Mouse (Mus musculus): ENCODE data around the gene Mfap3l. TPM values are rescaled to one million over a fixed set of nuclear protein-coding genes. Genes with fewer than 3 reads are reported as not detected.

Mfap3l gene
- polyA plus RNA-seq, 1 experiment from 2014 or later, result 0.74 TPM

DNA sequence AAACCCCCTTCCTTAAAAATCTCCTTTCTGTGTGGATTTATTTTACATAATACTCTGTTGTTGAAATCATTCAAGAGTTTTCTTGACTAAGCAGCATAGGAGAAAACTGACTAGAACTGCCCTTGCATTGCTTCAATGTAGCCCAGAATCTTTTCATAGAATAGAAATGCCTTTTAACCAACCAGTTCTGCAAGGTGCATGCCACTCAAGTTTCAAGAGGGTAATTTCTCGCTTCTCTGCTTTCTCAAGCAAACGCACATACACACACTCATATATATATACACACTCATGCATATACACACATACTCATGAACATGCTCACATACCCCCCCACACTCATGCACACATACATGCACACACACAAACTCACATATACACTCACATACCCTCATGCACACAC lies 28.6 kb downstream of the Mfap3l start:
- H3K4me3 ChIP-seq (ENCODE audit: low read depth, low read length), result no peak overlapping the region
- ATAC-seq (no peak), DNase-seq (ENCODE audit: low spot score) (no peak)
- H3K36me3 ChIP-seq (ENCODE audit: control insufficient read depth, insufficient read depth, low read length), result no peaks in the 10 kb centered on the region
- H3K9me3 ChIP-seq (replicated peaks; ENCODE audit: control insufficient read depth, low read length), result no peaks in the 10 kb centered on the region
- H3K9ac ChIP-seq (ENCODE audit: low read length), result no peak overlapping the region
- WGBS, result 87% methylated on average over 2 of the region's 2 CpGs
- H3K4me1 ChIP-seq (ENCODE audit: control insufficient read depth, insufficient read depth, low read length), result peaks cover 11% of the 10 kb centered on the region
- H3K27me3 ChIP-seq (replicated peaks; ENCODE audit: control insufficient read depth, insufficient read depth, low read length), result no peaks in the 10 kb centered on the region
- H3K4me2 ChIP-seq (ENCODE audit: low read length), result no peak overlapping the region
- no peak overlapping the region for H3K27ac ChIP-seq (ENCODE audit: low read depth, low read length)

DNA sequence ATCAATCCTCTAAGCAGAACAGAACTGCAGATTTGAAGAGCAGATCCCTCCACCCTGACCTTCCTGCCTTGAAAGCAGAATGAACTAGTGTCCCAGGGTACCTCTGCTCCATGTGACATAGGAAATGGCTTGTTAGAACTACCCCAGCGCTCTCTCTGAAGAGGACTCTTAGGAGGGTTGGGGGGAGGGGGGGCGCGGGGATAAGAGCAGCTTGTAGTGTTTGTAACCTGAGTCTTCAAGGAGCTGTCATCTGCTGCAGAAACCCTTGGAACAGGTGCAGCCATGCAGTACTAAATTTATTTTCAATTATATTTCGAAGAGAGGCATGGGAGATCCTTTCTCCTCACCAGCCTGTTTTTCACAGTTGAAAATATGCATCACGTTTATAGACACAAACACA lies 30.9 kb downstream of the Mfap3l start:
- Histone ChIP-seq H3K4me1 (ENCODE audit: control insufficient read depth, insufficient read depth, low read length) (no peaks in the 10 kb centered on the region; the same call in 1 of the 2 replicates), H3K27ac (ENCODE audit: low read depth, low read length) (no peak overlapping the region), H3K4me3 (ENCODE audit: low read depth, low read length) (no peak overlapping the region), H3K27me3 (replicated peaks; ENCODE audit: control insufficient read depth, insufficient read depth, low read length) (no peaks in the 10 kb centered on the region), H3K4me2 (ENCODE audit: low read length) (no peak overlapping the region), H3K36me3 (ENCODE audit: control insufficient read depth, insufficient read depth, low read length) (no peaks in the 10 kb centered on the region), H3K9ac (ENCODE audit: low read length) (no peak overlapping the region), H3K9me3 (replicated peaks; ENCODE audit: control insufficient read depth, low read length) (no peaks in the 10 kb centered on the region)
- ATAC-seq (0 out of 2 replicates have a peak, but pooled peaks have one; percentile 37), DNase-seq (ENCODE audit: low spot score) (no peak)
- WGBS, result 47% methylated on average over 5 of the region's 5 CpGs

DNA sequence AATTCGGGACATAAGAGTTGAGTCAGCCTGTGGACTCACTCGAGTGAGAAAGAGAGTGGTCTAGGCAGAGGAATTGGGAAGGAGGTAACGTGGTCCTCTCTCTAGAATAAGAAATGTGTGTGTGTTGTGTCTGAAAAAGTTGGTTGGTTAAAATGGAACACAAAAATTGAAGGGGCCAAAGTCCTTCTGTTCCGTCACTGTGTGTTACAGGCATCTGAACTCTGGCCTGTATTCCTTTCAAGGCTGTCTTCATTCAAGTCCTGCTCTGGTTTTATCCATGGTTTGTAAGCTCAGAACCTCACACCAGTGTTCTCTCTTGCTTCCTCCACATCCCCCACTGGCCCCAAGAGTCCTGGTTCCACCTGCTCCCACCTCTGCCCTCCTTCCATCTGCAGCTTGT lies 33.2 kb downstream of the Mfap3l start:
- Histone ChIP-seq H3K4me1 (ENCODE audit: control insufficient read depth, insufficient read depth, low read length) (no peaks in the 10 kb centered on the region; the same call in 1 of the 2 replicates), H3K9me3 (replicated peaks; ENCODE audit: control insufficient read depth, low read length) (no peaks in the 10 kb centered on the region), H3K4me2 (ENCODE audit: low read length) (no peak overlapping the region), H3K9ac (ENCODE audit: low read length) (no peak overlapping the region), H3K27ac (ENCODE audit: low read depth, low read length) (no peak overlapping the region), H3K27me3 (replicated peaks; ENCODE audit: control insufficient read depth, insufficient read depth, low read length) (no peaks in the 10 kb centered on the region), H3K36me3 (ENCODE audit: control insufficient read depth, insufficient read depth, low read length) (no peaks in the 10 kb centered on the region), H3K4me3 (ENCODE audit: low read depth, low read length) (no peak overlapping the region)
- ATAC-seq (no peak), DNase-seq (ENCODE audit: low spot score) (no peak)
- WGBS, result 81% methylated on average over 4 of the region's 4 CpGs

- ATAC-seq (peak; percentile 50; the same call in 1 of the 2 replicates), DNase-seq (ENCODE audit: low spot score) (peak; percentile 28)
- WGBS, result 58% methylated on average over 3 of the region's 3 CpGs
- H3K4me3 ChIP-seq (ENCODE audit: low read depth, low read length), result no peak overlapping the region
- H3K9ac ChIP-seq (ENCODE audit: low read length), result no peak overlapping the region
- no peaks in the 10 kb centered on the region; the same call in 1 of the 2 replicates for H3K4me1 ChIP-seq (ENCODE audit: control insufficient read depth, insufficient read depth, low read length)
- H3K36me3 ChIP-seq (ENCODE audit: control insufficient read depth, insufficient read depth, low read length), result no peaks in the 10 kb centered on the region
- no peaks in the 10 kb centered on the region for H3K9me3 ChIP-seq (replicated peaks; ENCODE audit: control insufficient read depth, low read length)
- no peak overlapping the region; the same call in 1 of the 2 replicates for H3K27ac ChIP-seq (ENCODE audit: low read depth, low read length)
- no peaks in the 10 kb centered on the region for H3K27me3 ChIP-seq (replicated peaks; ENCODE audit: control insufficient read depth, insufficient read depth, low read length)
- no peak overlapping the region for H3K4me2 ChIP-seq (ENCODE audit: low read length)
These were observed 34.2 kb downstream of the Mfap3l start for GRCm38 (mm10) chr8:60666852-60667251.

- Histone ChIP-seq H3K9ac (ENCODE audit: low read length) (no peak overlapping the region), H3K4me2 (ENCODE audit: low read length) (no peak overlapping the region), H3K27ac (ENCODE audit: low read depth, low read length) (no peak overlapping the region), H3K27me3 (replicated peaks; ENCODE audit: control insufficient read depth, insufficient read depth, low read length) (no peaks in the 10 kb centered on the region), H3K4me1 (ENCODE audit: control insufficient read depth, insufficient read depth, low read length) (no peaks in the 10 kb centered on the region), H3K36me3 (ENCODE audit: control insufficient read depth, insufficient read depth, low read length) (no peaks in the 10 kb centered on the region), H3K9me3 (replicated peaks; ENCODE audit: control insufficient read depth, low read length) (no peaks in the 10 kb centered on the region), H3K4me3 (ENCODE audit: low read depth, low read length) (no peak overlapping the region)
- no peak for DNase-seq (ENCODE audit: low spot score)
- WGBS, result 89% methylated on average over 6 of the region's 6 CpGs
- ATAC-seq, result no peak
These were observed 46.0 kb downstream of the Mfap3l start for GRCm38 (mm10) chr8:60678590-60678989.

DNA sequence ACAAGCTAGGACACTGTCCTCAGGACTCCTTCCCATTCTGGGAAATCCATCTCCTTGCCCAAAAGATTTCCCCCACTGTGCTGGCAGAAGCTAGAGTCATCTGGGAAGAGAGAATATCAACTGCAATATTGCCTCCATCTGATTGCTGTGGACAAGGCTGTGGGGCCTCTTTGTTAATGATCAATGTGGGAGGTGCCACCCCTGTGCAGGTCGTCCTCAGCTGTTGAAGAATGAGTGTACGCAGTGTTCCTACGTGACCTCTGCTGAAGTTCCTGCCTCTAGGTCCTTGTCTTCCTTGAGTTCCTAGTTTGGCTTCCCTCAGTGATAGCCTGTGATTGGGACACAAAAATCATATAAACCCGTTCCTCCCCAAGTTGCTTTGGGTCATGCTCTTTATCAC lies 49.2 kb downstream of the Mfap3l start:
- no peak overlapping the region for H3K27ac ChIP-seq (ENCODE audit: low read depth, low read length)
- DNase-seq (ENCODE audit: low spot score) (no peak), ATAC-seq (no peak)
- no peaks in the 10 kb centered on the region for H3K36me3 ChIP-seq (ENCODE audit: control insufficient read depth, insufficient read depth, low read length)
- no peak overlapping the region for H3K9ac ChIP-seq (ENCODE audit: low read length)
- H3K27me3 ChIP-seq (replicated peaks; ENCODE audit: control insufficient read depth, insufficient read depth, low read length), result no peaks in the 10 kb centered on the region
- H3K4me1 ChIP-seq (ENCODE audit: control insufficient read depth, insufficient read depth, low read length), result no peaks in the 10 kb centered on the region
- no peak overlapping the region for H3K4me3 ChIP-seq (ENCODE audit: low read depth, low read length)
- 83% methylated on average over 4 of the region's 4 CpGs for WGBS
- no peak overlapping the region for H3K4me2 ChIP-seq (ENCODE audit: low read length)
- no peaks in the 10 kb centered on the region for H3K9me3 ChIP-seq (replicated peaks; ENCODE audit: control insufficient read depth, low read length)

GRCm38 (mm10) chr8:60682340-60682739 lies 49.7 kb downstream of the Mfap3l start:
- DNase-seq (ENCODE audit: low spot score) (no peak), ATAC-seq (no peak)
- Histone ChIP-seq H3K4me2 (ENCODE audit: low read length) (no peak overlapping the region), H3K4me3 (ENCODE audit: low read depth, low read length) (no peak overlapping the region), H3K27me3 (replicated peaks; ENCODE audit: control insufficient read depth, insufficient read depth, low read length) (no peaks in the 10 kb centered on the region), H3K9me3 (replicated peaks; ENCODE audit: control insufficient read depth, low read length) (no peaks in the 10 kb centered on the region), H3K27ac (ENCODE audit: low read depth, low read length) (no peak overlapping the region), H3K36me3 (ENCODE audit: control insufficient read depth, insufficient read depth, low read length) (no peaks in the 10 kb centered on the region), H3K4me1 (ENCODE audit: control insufficient read depth, insufficient read depth, low read length) (no peaks in the 10 kb centered on the region), H3K9ac (ENCODE audit: low read length) (no peak overlapping the region)
- 94% methylated on average over 2 of the region's 2 CpGs for WGBS

GRCm38 (mm10) chr8:60711516-60712086 lies 79.0 kb downstream of the Mfap3l start:
- Histone ChIP-seq H3K9ac (ENCODE audit: low read length) (no peak overlapping the region), H3K4me1 (ENCODE audit: control insufficient read depth, insufficient read depth, low read length) (no peaks in the 10 kb centered on the region), H3K27me3 (replicated peaks; ENCODE audit: control insufficient read depth, insufficient read depth, low read length) (no peaks in the 10 kb centered on the region), H3K36me3 (ENCODE audit: control insufficient read depth, insufficient read depth, low read length) (no peaks in the 10 kb centered on the region), H3K4me3 (ENCODE audit: low read depth, low read length) (no peak overlapping the region), H3K9me3 (replicated peaks; ENCODE audit: control insufficient read depth, low read length) (no peaks in the 10 kb centered on the region), H3K4me2 (ENCODE audit: low read length) (no peak overlapping the region), H3K27ac (ENCODE audit: low read depth, low read length) (no peak overlapping the region)
- 91% methylated on average over 8 of the region's 8 CpGs for WGBS
- ATAC-seq, result no peak
- DNase-seq (ENCODE audit: low spot score), result no peak

DNA sequence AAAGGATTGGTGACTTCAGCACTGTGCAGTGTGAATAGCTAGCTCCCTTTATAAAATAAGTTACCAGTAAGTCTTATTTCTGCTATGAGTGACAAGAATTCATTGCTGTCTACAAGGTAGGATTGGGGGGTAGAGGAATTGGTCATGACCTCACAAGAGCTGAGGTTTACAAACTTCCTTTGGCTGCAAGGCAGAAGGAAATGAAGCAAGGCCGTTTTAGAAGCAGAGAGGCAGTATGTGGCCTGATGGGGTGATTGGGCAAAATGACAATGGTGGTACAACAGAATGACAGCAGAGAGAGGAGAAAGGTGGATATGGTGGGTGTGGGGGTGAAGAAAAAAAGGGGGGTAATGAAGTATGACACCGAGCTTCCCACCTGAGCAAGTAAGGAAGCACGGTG lies 82.1 kb downstream of the Mfap3l start:
- Histone ChIP-seq H3K9ac (ENCODE audit: low read length) (no peak overlapping the region), H3K36me3 (ENCODE audit: control insufficient read depth, insufficient read depth, low read length) (no peaks in the 10 kb centered on the region), H3K4me3 (ENCODE audit: low read depth, low read length) (no peak overlapping the region), H3K27me3 (replicated peaks; ENCODE audit: control insufficient read depth, insufficient read depth, low read length) (no peaks in the 10 kb centered on the region), H3K9me3 (replicated peaks; ENCODE audit: control insufficient read depth, low read length) (no peaks in the 10 kb centered on the region), H3K27ac (ENCODE audit: low read depth, low read length) (no peak overlapping the region), H3K4me1 (ENCODE audit: control insufficient read depth, insufficient read depth, low read length) (no peaks in the 10 kb centered on the region), H3K4me2 (ENCODE audit: low read length) (no peak overlapping the region)
- DNase-seq (ENCODE audit: low spot score) (no peak), ATAC-seq (no peak)
- 80% methylated on average over 2 of the region's 3 CpGs for WGBS

All from forebrain, embryonic 14.5 days (tissue).